Mouse (Mus musculus): Measurements from ENCODE around the gene 9930111J21Rik2.
"Not testable (repeated sequence)": the region's sequence is repeated elsewhere in the genome, so short reads cannot be mapped to it uniquely, and the experiment has no call there.

DNA sequence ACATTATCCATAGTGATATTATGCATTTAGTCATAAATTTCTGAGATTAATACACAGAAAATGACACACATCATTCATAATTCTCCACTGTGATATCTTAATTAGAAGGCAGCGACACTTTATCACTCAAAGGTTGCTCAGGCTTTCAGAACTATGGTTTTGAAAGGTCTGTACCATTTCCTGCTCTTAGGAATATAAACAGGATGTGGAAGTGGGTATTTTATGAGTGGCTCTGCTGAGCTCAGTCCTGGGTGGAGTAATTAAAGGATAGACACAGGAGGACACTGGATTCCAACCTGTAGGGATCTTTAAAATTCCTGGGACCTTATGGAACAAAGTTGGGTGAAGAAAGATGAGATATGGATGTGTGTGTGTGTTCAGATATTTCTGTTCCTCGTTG, 44.7 kb downstream of the 9930111J21Rik2 start:
- not testable (repeated sequence) for TF ChIP-seq POLR2A (IDR thresholded peaks at IDR 0.05; ENCODE audit: borderline replicate concordance, extremely low read depth, low read depth, low read length); CTCF (IDR thresholded peaks at IDR 0.05; ENCODE audit: insufficient read depth, low read length)

Data from lung, adult 2 months (tissue).